Mouse (Mus musculus) heart, embryonic 12.5 days (tissue): Measurements from ENCODE around the gene Pglyrp1. TPM values are rescaled to one million over a fixed set of nuclear protein-coding genes. Genes with fewer than 3 reads are reported as not detected.

Experiments
- ATAC-seq: fragments of 200-750 bp; cut with Nextera tagmentation; 2 replicates; pipeline ENCODE4 v1.8.0; 2017; ENCODE audit warnings: moderate TSS enrichment, moderate library complexity; ENCODE audit not compliant: insufficient number of reproducible peaks, low FRiP score
- H3K27ac ChIP-seq: fragments of 300-500 bp; sonication (generic); 2 replicates; pipeline ENCODE4 v1.5.1; 2016; ENCODE audit warnings: mild to moderate bottlenecking, moderate library complexity; ENCODE audit not compliant: poor library complexity, severe bottlenecking
- H3K27me3 ChIP-seq: fragments of 300-500 bp; sonication (generic); replicated peaks from 2 replicates; pipeline ENCODE4 v1.6.1; 2016; ENCODE audit warnings: mild to moderate bottlenecking, moderate library complexity
- H3K36me3 ChIP-seq: fragments of 300-500 bp; sonication (generic); 2 replicates; pipeline ENCODE4 v1.6.1; 2016; ENCODE audit warnings: mild to moderate bottlenecking, moderate library complexity
- H3K4me1 ChIP-seq: fragments of 300-500 bp; sonication (generic); replicated peaks from 2 replicates; pipeline ENCODE4 v1.6.1; 2016; ENCODE audit warnings: mild to moderate bottlenecking
- H3K4me2 ChIP-seq: fragments of 300-500 bp; sonication (generic); 2 replicates; pipeline ENCODE4 v1.6.1; 2016; ENCODE audit warnings: mild to moderate bottlenecking, moderate library complexity
- H3K4me3 ChIP-seq: fragments of 300-500 bp; sonication (generic); 2 replicates; pipeline ENCODE4 v1.5.1; 2016; ENCODE audit warnings: mild to moderate bottlenecking
- H3K9ac ChIP-seq: fragments of 300-500 bp; sonication (generic); 2 replicates; pipeline ENCODE4 v1.6.1; 2016; ENCODE audit warnings: mild to moderate bottlenecking, moderate library complexity
- H3K9me3 ChIP-seq: fragments of 300-500 bp; sonication (generic); replicated peaks from 2 replicates; pipeline ENCODE4 v1.6.1; 2016; ENCODE audit warnings: mild to moderate bottlenecking, moderate library complexity
- WGBS: fragments of 180-500 bp; shearing (Covaris S2); methylation state at CpG from one replicate; pipeline ENCODE4 v1.1.7; 2016; 5-methylcytosine and 5-hydroxymethylcytosine counted together
- polyA plus RNA-seq: library from polyadenylated mRNA; unstranded; fragments of >200 nt; fragmentation: Nextera tagmentation; extraction: Ambion mirVana; gene quantifications from 2 replicates; pipeline ENCODE4 v1.2.1, GENCODE M21; 2016

The Pglyrp1 gene
- polyA plus RNA-seq, 1 experiment from 2014 or later: 0.83 TPM

DNA sequence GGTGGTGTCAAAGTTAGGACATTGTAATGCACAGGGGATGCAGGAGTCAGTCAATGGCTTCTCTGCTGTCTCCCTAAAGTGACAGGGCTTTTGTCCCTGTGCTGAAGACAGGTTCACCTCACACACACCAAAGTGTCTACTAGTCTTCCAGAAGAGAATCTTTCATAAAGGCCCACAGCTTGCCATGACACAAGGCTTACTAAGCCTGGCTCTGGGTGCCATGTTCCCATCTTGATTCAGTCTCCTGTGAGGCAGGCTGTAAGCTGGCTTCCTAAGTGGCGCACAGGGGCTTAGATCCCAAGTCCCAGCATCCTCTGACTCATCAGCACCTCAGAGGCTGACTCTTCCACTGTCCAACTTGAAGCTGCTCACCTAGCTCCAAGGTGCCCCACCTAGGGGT, 15.8 kb downstream of the Pglyrp1 start:
- no peak overlapping the region for H3K9ac ChIP-seq
- no peak overlapping the region for H3K27ac ChIP-seq
- H3K4me2 ChIP-seq: no peak overlapping the region
- H3K9me3 ChIP-seq: no peaks in the 10 kb centered on the region
- ATAC-seq: no peak
- 79% methylated on average over 1 of the region's 1 CpGs for WGBS
- no peaks in the 10 kb centered on the region for H3K4me1 ChIP-seq
- no peaks in the 10 kb centered on the region for H3K27me3 ChIP-seq
- 0 out of 2 replicates have a peak, but pooled peaks cover 5% of the 10 kb centered on the region for H3K36me3 ChIP-seq
- H3K4me3 ChIP-seq: no peak overlapping the region

DNA sequence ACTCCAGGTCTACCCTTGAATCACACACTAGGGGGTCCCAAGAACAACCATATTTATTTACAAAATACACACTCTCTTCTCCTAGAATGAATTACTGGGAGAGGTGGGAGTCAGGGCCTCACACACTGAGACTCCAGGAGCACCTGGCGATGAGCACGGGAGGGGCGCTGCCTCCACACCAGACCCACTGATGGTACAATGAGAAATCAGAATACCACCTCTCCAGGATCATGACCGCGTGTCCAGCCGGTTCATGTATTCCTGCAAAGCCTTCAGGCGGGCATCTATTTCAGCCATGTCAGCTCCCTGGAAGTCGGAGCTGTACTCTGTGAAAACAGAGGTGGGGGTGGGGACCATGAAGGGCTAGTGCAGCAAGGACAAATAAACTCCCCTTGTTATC, 19.7 kb downstream of the Pglyrp1 start:
- Histone ChIP-seq H3K27me3 (peaks cover 28% of the 10 kb centered on the region), H3K4me1 (peaks cover 21% of the 10 kb centered on the region), H3K9me3 (no peaks in the 10 kb centered on the region), H3K4me3 (no peak overlapping the region), H3K27ac (no peak overlapping the region), H3K9ac (no peak overlapping the region), H3K4me2 (no peak overlapping the region), H3K36me3 (0 out of 2 replicates have a peak, but pooled peaks cover 5% of the 10 kb centered on the region)
- WGBS: 94% methylated on average over 8 of the region's 8 CpGs
- ATAC-seq: no peak

DNA sequence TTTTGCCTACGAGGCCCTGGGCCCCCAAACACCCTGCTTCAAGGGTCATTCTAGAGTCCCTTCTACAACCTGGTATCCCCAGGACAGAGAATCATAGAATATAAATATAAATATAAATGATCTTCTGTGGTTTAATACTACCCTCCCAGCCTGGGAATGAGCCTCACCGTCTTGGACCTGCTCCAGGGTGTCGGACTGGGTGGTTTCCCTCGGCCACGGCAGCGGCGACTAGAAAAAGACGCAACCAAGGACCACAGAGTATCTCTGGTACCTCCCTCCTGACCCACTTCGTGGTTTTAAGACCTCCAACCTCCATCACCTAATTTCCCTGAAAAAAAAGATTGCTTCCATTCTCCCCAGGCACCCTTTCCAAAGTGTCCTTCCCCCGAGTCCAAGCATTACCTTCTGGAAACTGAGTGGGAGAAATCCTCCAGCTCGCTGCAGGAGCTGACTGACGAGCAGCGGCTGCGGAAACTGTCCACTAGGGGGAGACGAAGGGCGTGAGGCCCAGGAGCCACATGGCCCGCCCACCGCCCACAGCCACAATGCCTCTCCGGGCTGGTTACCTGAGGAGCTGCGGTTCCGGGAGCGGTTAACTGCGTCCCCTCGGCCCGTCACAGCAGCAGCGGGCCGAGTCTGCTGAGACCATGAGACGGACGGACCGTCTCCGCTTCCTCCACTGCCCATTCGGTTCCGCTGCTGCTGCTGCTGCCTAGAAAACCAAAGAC, 20.9 kb downstream of the Pglyrp1 start:
- H3K36me3 ChIP-seq: 0 out of 2 replicates have a peak, but pooled peaks cover under 1% of the 10 kb centered on the region
- H3K4me3 ChIP-seq: peak overlapping the region; percentile 48
- peak overlapping the region; percentile 69 for H3K9ac ChIP-seq
- ATAC-seq: peak; percentile 67; the same call in 1 of the 2 replicates
- no peaks in the 10 kb centered on the region for H3K9me3 ChIP-seq
- H3K4me1 ChIP-seq: peaks cover 21% of the 10 kb centered on the region
- H3K27me3 ChIP-seq: peaks cover 28% of the 10 kb centered on the region
- peak overlapping the region; percentile 94 for H3K4me2 ChIP-seq
- 18% methylated on average over 33 of the region's 33 CpGs for WGBS
- no peak overlapping the region for H3K27ac ChIP-seq

DNA sequence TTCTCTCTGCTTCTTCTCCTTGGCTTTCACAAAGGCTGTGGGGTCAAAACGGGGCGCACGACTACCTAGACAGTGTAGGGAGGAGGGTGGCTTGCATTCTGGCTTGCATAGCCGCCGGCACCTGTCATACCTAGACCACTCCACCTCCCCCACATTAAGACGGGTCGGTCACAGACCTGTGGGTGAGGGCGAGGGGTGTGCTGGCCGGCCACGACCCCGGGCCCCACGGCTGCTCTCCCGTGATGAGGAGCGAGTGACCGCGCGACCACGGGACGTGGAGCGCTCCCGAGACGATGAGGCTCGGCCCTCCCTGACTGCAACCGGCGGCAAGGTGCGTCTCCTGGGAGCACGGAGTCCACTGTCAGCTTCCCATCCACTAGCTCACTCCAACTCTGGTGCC, 21.9 kb downstream of the Pglyrp1 start:
- Histone ChIP-seq H3K4me3 (no peak overlapping the region), H3K4me2 (peak overlapping the region; percentile 94), H3K27ac (no peak overlapping the region), H3K27me3 (peaks cover 28% of the 10 kb centered on the region), H3K9me3 (no peaks in the 10 kb centered on the region), H3K4me1 (peaks cover 21% of the 10 kb centered on the region), H3K9ac (0 out of 2 replicates have a peak overlapping the region, but pooled peaks have one; percentile 69), H3K36me3 (peaks cover 5% of the 10 kb centered on the region; the same call in 1 of the 2 replicates)
- ATAC-seq: no peak; the same call in 1 of the 2 replicates
- WGBS: 28% methylated on average over 27 of the region's 27 CpGs

DNA sequence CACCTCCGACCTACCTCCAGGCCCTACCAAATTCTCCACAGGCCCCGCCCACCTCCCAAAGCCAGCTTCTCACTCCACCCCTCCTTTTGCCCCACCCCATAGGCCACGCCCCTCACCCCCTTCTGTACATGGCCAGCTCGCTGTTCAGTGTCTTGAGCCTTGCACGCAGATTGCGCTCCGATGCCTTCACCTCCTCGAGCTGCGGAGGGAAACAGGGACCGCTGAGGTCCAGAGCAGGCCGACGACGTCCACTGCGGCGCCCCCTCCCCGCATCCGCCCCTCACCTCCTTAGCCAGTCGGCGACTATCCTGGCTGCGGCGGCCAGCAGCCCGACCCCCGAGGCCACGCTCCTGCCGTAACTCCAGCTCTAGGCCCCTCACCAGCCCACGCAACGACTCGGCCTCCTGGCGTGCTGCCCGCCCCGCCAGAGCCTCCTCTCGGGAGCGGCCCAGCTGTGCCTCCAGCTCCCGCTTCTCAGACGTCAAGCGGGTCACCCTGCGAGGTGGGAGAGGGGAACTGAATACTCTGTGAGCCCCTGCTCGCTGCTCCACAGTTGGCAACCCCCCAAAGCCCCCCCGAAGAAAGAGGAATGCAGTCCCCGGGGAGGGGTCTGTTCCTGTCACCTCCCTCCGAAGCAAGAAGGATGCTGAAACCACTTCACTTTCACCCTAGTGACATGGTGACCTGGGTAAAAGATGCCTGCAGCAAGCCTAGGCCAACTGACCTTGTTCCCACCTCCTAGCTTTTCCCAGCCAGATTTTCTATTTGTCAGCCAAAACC, 22.7 kb downstream of the Pglyrp1 start:
- Histone ChIP-seq H3K4me1 (peaks cover 21% of the 10 kb centered on the region), H3K27me3 (peaks cover 28% of the 10 kb centered on the region), H3K4me2 (peak overlapping the region; percentile 92), H3K4me3 (peak overlapping the region; percentile 49), H3K9me3 (no peaks in the 10 kb centered on the region), H3K27ac (no peak overlapping the region), H3K36me3 (peaks cover 9% of the 10 kb centered on the region; the same call in 1 of the 2 replicates), H3K9ac (peak overlapping the region; percentile 74)
- WGBS: under 1% methylated on average over 40 of the region's 41 CpGs
- peak; percentile 56; the same call in 1 of the 2 replicates for ATAC-seq

DNA sequence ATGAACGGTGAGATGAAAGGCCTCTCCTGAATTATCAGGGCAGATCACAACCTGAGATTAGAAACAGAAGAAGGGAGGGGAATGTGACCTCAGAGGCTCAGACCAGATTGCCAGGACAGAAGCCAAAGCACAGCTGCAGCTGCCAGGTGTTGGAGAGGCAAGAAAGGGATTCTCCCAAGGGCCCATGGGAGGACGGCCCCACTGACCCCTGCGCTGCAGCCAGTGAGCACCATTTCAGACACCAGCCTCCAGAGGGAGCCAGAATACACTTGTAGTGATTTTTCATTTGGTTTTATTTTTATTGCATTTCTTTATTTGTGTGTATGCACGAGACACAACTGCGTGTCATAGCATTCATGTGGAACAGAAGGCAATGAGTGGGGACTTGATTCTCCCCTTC, 25.4 kb downstream of the Pglyrp1 start:
- Histone ChIP-seq H3K27ac (no peak overlapping the region), H3K4me3 (no peak overlapping the region), H3K4me2 (no peak overlapping the region), H3K27me3 (peaks cover 28% of the 10 kb centered on the region), H3K4me1 (peaks cover 21% of the 10 kb centered on the region), H3K36me3 (peaks cover 36% of the 10 kb centered on the region), H3K9ac (no peak overlapping the region), H3K9me3 (no peaks in the 10 kb centered on the region)
- WGBS: 51% methylated on average over 5 of the region's 5 CpGs
- no peak for ATAC-seq

DNA sequence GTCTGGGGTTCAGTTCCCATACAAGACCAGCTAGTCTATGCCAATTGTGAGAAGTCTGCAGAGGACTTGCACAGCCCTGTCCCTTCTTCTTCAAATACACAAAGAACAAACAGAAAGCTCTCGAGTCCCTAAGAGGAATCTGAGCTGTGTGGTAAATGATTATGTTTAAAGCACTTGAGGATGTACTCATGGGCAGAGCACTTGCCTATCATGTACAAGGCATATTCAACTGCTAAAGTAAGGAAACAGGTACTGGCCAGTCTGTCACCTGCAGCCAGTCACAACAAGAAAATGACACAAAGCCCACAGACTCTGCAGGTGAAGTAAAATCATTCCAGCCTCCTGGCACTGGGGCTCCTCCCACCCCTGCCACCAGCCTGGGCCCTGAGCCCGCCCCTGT, 29.4 kb downstream of the Pglyrp1 start:
- peaks cover 53% of the 10 kb centered on the region for H3K36me3 ChIP-seq
- 82% methylated on average over 2 of the region's 2 CpGs for WGBS
- no peak for ATAC-seq

DNA sequence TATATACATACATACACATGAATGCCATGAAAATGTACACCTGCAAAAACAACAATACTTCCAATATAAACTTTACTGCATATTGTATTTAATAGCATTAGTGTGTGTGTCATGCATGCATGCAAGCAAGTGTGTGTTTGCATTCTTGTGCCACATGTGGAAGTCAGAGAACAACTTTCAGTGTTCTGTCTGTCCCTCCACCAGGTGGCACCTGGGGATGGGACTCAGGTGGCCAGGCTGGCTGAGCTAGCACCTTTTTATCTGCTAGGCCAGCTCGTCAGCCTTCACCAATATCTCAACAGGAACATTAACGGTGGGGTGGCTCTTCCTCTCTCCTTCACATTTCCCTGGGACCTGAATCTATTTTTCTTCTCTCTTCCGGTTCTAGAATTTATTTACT, 31.4 kb downstream of the Pglyrp1 start:
- WGBS: 58% methylated on average over 3 of the region's 3 CpGs
- Histone ChIP-seq H3K4me2 (no peak overlapping the region), H3K9ac (no peak overlapping the region), H3K4me1 (no peaks in the 10 kb centered on the region), H3K9me3 (no peaks in the 10 kb centered on the region), H3K27me3 (no peaks in the 10 kb centered on the region), H3K36me3 (peaks cover 57% of the 10 kb centered on the region), H3K27ac (no peak overlapping the region), H3K4me3 (no peak overlapping the region)
- ATAC-seq: no peak

More for the DNA sequence above, 29.4 kb downstream of the Pglyrp1 start:
- Histone ChIP-seq H3K9ac (no peak overlapping the region), H3K27me3 (no peaks in the 10 kb centered on the region), H3K9me3 (no peaks in the 10 kb centered on the region), H3K4me3 (no peak overlapping the region), H3K27ac (no peak overlapping the region), H3K4me1 (no peaks in the 10 kb centered on the region), H3K4me2 (no peak overlapping the region)

DNA sequence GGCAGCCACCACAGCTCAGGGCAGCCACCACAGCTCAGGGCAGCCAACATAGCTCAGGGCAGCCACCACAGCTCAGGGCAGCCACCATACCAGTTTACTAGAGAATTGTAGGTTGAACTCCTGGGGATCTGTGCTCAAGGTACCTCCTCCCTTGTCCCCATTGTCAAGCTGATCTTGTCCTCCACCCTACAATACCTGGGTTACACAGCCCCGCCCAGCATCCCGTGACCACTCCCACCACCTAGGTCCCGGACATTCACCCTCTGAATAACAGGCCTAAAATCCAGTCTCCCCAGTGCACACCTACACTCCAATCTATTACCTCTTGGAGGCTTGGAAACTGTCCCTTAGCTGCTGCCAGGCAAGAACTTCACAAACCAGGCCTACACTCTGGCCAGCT, 33.8 kb downstream of the Pglyrp1 start:
- H3K4me3 ChIP-seq: no peak overlapping the region
- H3K9ac ChIP-seq: no peak overlapping the region
- no peaks in the 10 kb centered on the region for H3K27me3 ChIP-seq
- H3K27ac ChIP-seq: no peak overlapping the region
- no peak for ATAC-seq
- no peak overlapping the region for H3K4me2 ChIP-seq
- H3K4me1 ChIP-seq: peaks cover 8% of the 10 kb centered on the region
- 72% methylated on average over 3 of the region's 3 CpGs for WGBS
- H3K36me3 ChIP-seq: peaks cover 37% of the 10 kb centered on the region
- no peaks in the 10 kb centered on the region for H3K9me3 ChIP-seq

DNA sequence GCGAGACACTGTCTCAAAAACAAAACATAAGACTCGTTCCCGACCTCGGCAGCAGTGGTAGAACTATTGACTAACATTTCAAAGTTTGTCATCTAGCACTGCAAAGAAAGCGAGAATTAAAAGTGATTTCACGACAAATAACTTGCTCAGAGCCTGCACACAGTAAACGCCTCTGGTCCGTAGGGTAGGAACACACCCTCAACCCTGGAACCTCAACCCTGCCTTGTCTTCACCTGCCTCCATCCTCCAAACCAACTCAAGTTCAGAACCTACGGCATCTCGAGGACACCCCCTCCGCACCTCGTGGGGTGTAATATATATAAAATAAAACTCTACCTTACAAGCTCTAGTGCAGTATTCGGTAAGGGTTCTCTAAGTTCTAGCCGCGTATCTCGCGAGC, 38.7 kb downstream of the Pglyrp1 start:
- no peak overlapping the region for H3K27ac ChIP-seq
- H3K4me1 ChIP-seq: peaks cover 13% of the 10 kb centered on the region
- peak overlapping the region; percentile 82 for H3K9ac ChIP-seq
- H3K4me2 ChIP-seq: peak overlapping the region; percentile 70
- 8% methylated on average over 17 of the region's 17 CpGs for WGBS
- H3K27me3 ChIP-seq: no peaks in the 10 kb centered on the region
- H3K9me3 ChIP-seq: 0 out of 2 replicates have a peak, but pooled peaks cover 4% of the 10 kb centered on the region
- H3K36me3 ChIP-seq: 0 out of 2 replicates have a peak, but pooled peaks cover 5% of the 10 kb centered on the region
- H3K4me3 ChIP-seq: peak overlapping the region; percentile 82
- ATAC-seq: peak; percentile 19; the same call in 1 of the 2 replicates

DNA sequence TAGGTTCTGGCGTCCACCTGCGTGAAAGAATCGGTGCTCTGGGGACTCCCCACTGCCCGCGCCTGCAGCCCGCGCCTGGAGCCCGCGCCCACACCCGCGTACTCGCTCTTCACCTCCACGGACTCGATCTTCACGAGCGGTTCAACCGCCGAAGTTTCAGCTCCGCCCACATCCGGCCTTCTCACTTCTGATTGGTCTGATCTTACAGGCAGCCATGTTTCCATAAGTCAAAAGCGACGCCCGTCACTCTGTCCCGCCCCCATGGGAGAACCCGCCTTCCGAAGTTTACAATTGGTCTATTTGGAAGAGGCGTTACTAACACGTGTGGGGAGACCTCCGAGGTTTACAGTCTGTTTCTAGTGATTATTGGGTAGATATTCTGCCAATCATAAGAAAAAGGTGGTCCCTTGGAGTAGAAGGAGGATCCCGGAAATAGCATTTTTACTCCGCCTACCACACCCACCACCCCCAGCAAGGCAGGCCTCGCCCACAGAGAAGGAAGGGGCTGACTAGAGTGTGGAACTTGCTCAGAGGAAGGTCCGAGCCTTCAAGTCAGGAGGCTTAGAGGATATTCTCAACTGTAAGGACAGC, 39.2 kb downstream of the Pglyrp1 start, which contains the start of gene Ccdc61:
TSS of gene Ccdc61 (minus strand) at position 175 of the 591 bp plus-strand sequence.
- H3K4me3 ChIP-seq: peak within 1 kb of the TSS; percentile 82
- H3K9me3 ChIP-seq: 0 out of 2 replicates have a peak, but pooled peaks cover 4% of the 10 kb centered on the region
- no peaks in the 10 kb centered on the region for H3K27me3 ChIP-seq
- peak within 1 kb of the TSS; percentile 70 for H3K4me2 ChIP-seq
- ATAC-seq: peak; percentile 100
- under 1% methylated on average over 33 of the region's 33 CpGs for WGBS
- H3K4me1 ChIP-seq: peaks cover 13% of the 10 kb centered on the region
- peak within 1 kb of the TSS; percentile 82 for H3K9ac ChIP-seq
- H3K27ac ChIP-seq: no peak within 1 kb of the TSS
- H3K36me3 ChIP-seq: 0 out of 2 replicates have a peak, but pooled peaks cover 5% of the 10 kb centered on the region
